Mouse (Mus musculus): ENCODE data around the gene Notch3. TPM values are rescaled to one million over a fixed set of nuclear protein-coding genes. Genes with fewer than 3 reads are reported as not detected.
"Not testable (repeated sequence)": the region's sequence is repeated elsewhere in the genome, so short reads cannot be mapped to it uniquely, and the experiment has no call there.

Gene Notch3
- polyA plus RNA-seq, 1 experiment from 2014 or later = 5.1 TPM

DNA sequence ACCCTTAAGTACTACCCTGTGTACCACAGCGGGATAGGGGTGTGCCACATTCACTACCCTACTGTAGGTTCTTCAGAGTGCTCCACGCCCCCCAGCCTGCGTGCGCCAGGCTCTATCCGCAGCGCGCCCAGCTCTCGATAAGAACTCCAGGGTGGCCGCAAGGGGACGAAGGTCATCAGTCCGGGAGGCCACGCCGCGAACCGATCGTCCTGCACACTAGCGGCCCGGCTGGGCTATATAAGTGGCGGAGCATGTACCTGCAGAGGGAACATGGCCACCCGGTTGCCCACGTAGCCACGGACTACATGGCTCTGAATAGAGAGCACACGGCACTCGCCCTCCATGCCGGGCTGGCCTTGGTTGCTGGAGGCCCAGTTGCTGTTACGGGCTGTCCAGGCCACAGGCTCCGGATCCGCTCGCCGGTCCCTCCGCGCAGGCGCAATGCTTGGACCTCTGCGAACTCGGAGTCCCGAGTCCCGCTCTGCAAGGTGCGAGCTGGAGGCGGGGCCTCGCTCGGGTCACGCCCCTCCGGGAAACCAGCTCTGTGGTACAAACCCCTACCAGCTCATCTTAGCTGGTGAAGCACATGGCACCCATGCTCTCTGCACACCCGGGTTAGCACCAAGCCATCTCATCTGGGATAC, 66.6 kb downstream of the Notch3 start:
- peak overlapping the region; percentile 82 for H3K9ac ChIP-seq (ENCODE audit: low read depth, low read length)
- peak; percentile 87 for ATAC-seq (replicated peaks; ENCODE audit: low FRiP score)

DNA sequence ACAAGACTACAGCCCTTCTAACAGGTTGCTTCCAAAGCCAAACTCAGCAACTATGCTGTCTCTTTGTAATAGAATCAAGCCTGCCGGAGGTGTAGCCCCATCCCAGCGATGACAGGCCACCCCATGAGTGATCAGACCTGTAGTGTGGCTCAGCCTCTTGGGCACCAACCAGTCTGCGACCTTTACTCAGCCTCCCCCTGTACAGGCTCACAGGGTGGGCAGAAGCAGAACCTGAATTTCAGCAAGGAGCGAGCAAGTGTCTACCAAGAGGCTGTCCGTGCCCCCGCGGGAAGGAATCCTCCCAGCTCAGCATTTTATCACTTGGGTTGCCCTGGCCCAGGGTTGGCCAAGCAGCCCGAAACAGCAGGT, 67.1 kb downstream of the Notch3 start:
- Histone ChIP-seq H3K27ac (ENCODE audit: low read depth, low read length) (0 out of 2 replicates have a peak overlapping the region, but pooled peaks have one; percentile 62), H3K9ac (ENCODE audit: low read depth, low read length) (peak overlapping the region; percentile 82), H3K4me2 (peak overlapping the region; percentile 99), H3K36me3 (ENCODE audit: control insufficient read depth, insufficient read depth, low read length) (no peaks in the 10 kb centered on the region), H3K27me3 (replicated peaks; ENCODE audit: control insufficient read depth, insufficient read depth, low read length) (0 out of 2 replicates have a peak, but pooled peaks cover 3% of the 10 kb centered on the region), H3K4me1 (replicated peaks; ENCODE audit: control insufficient read depth, insufficient read depth, low read length) (peaks cover 13% of the 10 kb centered on the region), H3K4me3 (ENCODE audit: low read depth, low read length) (peak overlapping the region; percentile 62), H3K9me3 (ENCODE audit: control insufficient read depth, low read length) (no peaks in the 10 kb centered on the region)
- DNase-seq (ENCODE audit: low spot score) (no peak), ATAC-seq (replicated peaks; ENCODE audit: low FRiP score) (peak; percentile 27; the same call in 1 of the 2 replicates)
- 29% methylated on average over 8 of the region's 8 CpGs for WGBS

More for the DNA sequence above, 66.6 kb downstream of the Notch3 start:
- Histone ChIP-seq H3K27me3 (replicated peaks; ENCODE audit: control insufficient read depth, insufficient read depth, low read length) (0 out of 2 replicates have a peak, but pooled peaks cover 3% of the 10 kb centered on the region), H3K36me3 (ENCODE audit: control insufficient read depth, insufficient read depth, low read length) (no peaks in the 10 kb centered on the region), H3K4me2 (peak overlapping the region; percentile 99), H3K4me3 (ENCODE audit: low read depth, low read length) (peak overlapping the region; percentile 62), H3K27ac (ENCODE audit: low read depth, low read length) (0 out of 2 replicates have a peak overlapping the region, but pooled peaks have one; percentile 62), H3K9me3 (ENCODE audit: control insufficient read depth, low read length) (no peaks in the 10 kb centered on the region), H3K4me1 (replicated peaks; ENCODE audit: control insufficient read depth, insufficient read depth, low read length) (peaks cover 13% of the 10 kb centered on the region)
- 3% methylated on average over 44 of the region's 44 CpGs for WGBS
- DNase-seq (ENCODE audit: low spot score) = peak; percentile 76

DNA sequence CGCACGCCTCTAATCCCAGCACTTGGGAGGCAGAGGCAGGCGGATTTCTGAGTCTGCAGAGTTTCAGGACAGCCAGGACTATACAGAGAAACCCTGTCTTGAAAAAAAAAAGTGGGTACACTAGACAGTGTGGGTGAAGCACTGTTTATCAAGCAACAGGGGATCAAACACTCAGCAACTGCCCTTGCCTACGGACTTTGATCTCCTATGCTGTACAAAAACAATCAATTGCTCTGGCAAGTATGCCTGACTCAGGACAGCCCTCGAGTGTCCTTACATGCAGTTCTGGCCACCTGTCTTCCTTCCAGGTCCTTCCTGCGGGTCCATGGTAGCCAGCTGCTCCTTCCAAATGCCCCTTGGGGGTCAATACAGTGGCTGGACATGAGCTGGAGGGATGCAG, 67.7 kb downstream of the Notch3 start:
- H3K4me1 ChIP-seq (replicated peaks; ENCODE audit: control insufficient read depth, insufficient read depth, low read length) = peaks cover 13% of the 10 kb centered on the region
- not testable (repeated sequence) for H3K4me3 ChIP-seq (ENCODE audit: low read depth, low read length); H3K9ac ChIP-seq (ENCODE audit: low read depth, low read length); DNase-seq (ENCODE audit: low spot score); H3K27ac ChIP-seq (ENCODE audit: low read depth, low read length); H3K27me3 ChIP-seq (replicated peaks; ENCODE audit: control insufficient read depth, insufficient read depth, low read length); H3K36me3 ChIP-seq (ENCODE audit: control insufficient read depth, insufficient read depth, low read length); H3K4me2 ChIP-seq; ATAC-seq (replicated peaks; ENCODE audit: low FRiP score); H3K9me3 ChIP-seq (ENCODE audit: control insufficient read depth, low read length)
- WGBS = 85% methylated on average over 6 of the region's 6 CpGs

DNA sequence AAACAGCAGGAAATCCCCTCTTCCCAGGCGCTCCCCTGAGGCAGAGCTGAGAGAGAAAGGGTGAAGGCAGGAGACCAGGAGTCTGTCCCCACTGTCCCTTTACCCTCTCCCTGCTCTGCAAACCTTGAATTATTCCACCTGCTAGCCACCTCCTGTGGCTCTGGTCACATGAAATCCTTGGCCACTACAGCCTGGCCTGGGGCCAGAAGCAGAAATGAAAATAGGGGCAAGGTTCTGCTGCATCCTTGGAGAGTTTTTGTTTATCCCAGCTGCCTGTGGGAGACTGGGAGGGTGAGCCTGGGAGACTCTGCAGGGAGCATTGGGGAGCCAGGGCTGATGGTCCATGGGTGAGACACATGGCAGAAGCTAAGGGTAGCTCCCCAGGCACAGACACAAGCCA, 69.0 kb downstream of the Notch3 start:
- H3K4me2 ChIP-seq = no peak overlapping the region
- H3K4me1 ChIP-seq (replicated peaks; ENCODE audit: control insufficient read depth, insufficient read depth, low read length) = peaks cover 13% of the 10 kb centered on the region
- no peak overlapping the region for H3K27ac ChIP-seq (ENCODE audit: low read depth, low read length)
- no peak overlapping the region for H3K4me3 ChIP-seq (ENCODE audit: low read depth, low read length)
- no peak overlapping the region for H3K9ac ChIP-seq (ENCODE audit: low read depth, low read length)
- 65% methylated on average over 1 of the region's 1 CpGs for WGBS
- no peaks in the 10 kb centered on the region for H3K9me3 ChIP-seq (ENCODE audit: control insufficient read depth, low read length)
- ATAC-seq (replicated peaks; ENCODE audit: low FRiP score) (no peak), DNase-seq (ENCODE audit: low spot score) (no peak)
- 0 out of 2 replicates have a peak, but pooled peaks cover 3% of the 10 kb centered on the region for H3K27me3 ChIP-seq (replicated peaks; ENCODE audit: control insufficient read depth, insufficient read depth, low read length)
- H3K36me3 ChIP-seq (ENCODE audit: control insufficient read depth, insufficient read depth, low read length) = no peaks in the 10 kb centered on the region

DNA sequence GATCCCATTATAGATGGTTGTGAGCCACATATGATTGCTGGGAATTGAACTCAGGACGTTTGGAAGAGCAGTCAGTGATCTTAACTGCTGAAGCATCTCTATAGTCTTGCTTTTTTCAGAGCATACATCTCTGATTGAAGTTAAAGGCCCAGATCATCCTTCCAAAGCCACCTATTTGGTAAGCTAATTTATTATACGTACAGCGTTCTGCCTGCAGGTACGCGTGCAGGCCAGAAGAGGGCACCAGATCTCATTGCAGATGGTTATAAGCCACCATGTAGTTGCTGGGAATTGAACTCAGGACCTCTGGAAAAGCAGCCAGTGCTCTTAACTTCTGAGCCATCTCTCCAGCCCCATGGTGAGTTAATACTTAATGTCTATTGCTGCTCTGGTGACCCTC, 73.8 kb downstream of the Notch3 start:
- H3K9ac ChIP-seq (ENCODE audit: low read depth, low read length) = no peak overlapping the region
- H3K9me3 ChIP-seq (ENCODE audit: control insufficient read depth, low read length) = no peaks in the 10 kb centered on the region
- ATAC-seq (replicated peaks; ENCODE audit: low FRiP score) = no peak
- no peak overlapping the region for H3K4me3 ChIP-seq (ENCODE audit: low read depth, low read length)
- no peak for DNase-seq (ENCODE audit: low spot score)
- no peak overlapping the region for H3K27ac ChIP-seq (ENCODE audit: low read depth, low read length)
- WGBS = 81% methylated on average over 5 of the region's 5 CpGs
- no peaks in the 10 kb centered on the region for H3K36me3 ChIP-seq (ENCODE audit: control insufficient read depth, insufficient read depth, low read length)
- no peaks in the 10 kb centered on the region for H3K27me3 ChIP-seq (replicated peaks; ENCODE audit: control insufficient read depth, insufficient read depth, low read length)
- no peak overlapping the region for H3K4me2 ChIP-seq
- peaks cover 6% of the 10 kb centered on the region for H3K4me1 ChIP-seq (replicated peaks; ENCODE audit: control insufficient read depth, insufficient read depth, low read length)

DNA sequence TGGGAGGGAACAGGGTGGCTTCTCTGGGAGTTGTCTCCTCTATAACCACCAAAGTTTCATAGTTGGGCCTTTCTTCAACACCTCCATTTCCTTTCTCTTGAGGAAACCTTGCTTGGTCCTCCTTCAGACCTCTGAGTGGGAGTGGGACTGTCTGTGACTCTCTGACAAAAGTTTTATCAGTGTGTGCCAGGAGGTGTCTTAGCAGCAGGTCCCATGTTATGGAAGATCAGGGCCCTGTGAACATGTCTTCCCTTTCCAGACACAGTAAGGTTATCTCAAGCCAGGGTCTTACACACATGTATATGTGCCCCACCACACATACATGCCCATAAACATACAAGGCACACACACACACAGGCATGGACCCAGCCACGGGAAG, 74.4 kb downstream of the Notch3 start:
- H3K4me2 ChIP-seq = peak overlapping the region; percentile 68
- no peaks in the 10 kb centered on the region for H3K27me3 ChIP-seq (replicated peaks; ENCODE audit: control insufficient read depth, insufficient read depth, low read length)
- H3K9ac ChIP-seq (ENCODE audit: low read depth, low read length) = peak overlapping the region; percentile 32; the same call in 1 of the 2 replicates
- WGBS = 78% methylated on average over 1 of the region's 1 CpGs
- H3K4me3 ChIP-seq (ENCODE audit: low read depth, low read length) = no peak overlapping the region
- H3K4me1 ChIP-seq (replicated peaks; ENCODE audit: control insufficient read depth, insufficient read depth, low read length) = peaks cover 6% of the 10 kb centered on the region
- DNase-seq (ENCODE audit: low spot score) = no peak
- peak overlapping the region; percentile 84 for H3K27ac ChIP-seq (ENCODE audit: low read depth, low read length)
- H3K9me3 ChIP-seq (ENCODE audit: control insufficient read depth, low read length) = no peaks in the 10 kb centered on the region
- no peaks in the 10 kb centered on the region for H3K36me3 ChIP-seq (ENCODE audit: control insufficient read depth, insufficient read depth, low read length)
- ATAC-seq (replicated peaks; ENCODE audit: low FRiP score) = peak; percentile 80

DNA sequence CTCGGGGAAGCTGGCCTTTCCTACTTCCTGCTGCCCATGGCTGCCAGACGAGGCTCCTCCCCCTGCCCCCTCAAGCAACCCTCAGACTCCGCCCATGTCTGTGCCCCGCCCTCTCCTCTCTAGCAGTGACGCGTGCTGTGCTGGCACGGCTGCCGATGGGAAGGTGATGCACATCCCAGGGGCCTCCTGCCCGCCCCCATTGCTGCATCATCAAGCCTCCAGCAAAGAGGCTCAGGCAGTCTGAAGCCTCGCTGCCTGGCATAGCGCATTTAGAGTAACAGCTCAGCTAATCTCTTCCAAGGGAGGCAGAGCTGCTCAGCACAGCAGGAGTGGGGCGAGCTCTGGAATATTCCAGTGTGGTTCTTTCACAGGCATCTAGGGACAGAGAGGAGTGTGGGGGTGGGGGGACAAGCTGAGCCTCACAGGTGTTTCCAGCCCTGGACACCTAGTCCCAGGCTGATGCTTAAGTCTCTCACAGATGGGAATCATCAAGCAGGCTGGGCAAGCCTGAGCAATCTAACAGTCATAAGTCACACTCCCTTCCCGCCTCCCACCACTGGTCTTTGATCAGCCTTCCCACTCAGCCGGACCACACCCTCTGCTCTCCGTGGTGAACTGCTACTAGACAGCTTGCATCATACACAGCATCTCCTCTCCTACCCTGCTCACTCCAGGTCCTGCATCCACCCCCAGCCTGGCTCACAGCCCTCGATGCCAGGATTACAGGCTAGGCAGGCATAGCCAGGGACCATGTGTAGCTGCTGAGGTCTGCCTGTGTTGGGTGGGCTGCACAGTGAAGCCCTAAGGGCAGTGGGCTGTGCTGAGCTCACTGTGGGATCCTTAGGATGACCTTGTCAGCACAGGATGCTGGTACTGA, 75.0 kb downstream of the Notch3 start:
- H3K9me3 ChIP-seq (ENCODE audit: control insufficient read depth, low read length); H3K36me3 ChIP-seq (ENCODE audit: control insufficient read depth, insufficient read depth, low read length); H3K4me1 ChIP-seq (replicated peaks; ENCODE audit: control insufficient read depth, insufficient read depth, low read length); H3K27me3 ChIP-seq (replicated peaks; ENCODE audit: control insufficient read depth, insufficient read depth, low read length): not testable (repeated sequence)
- Histone ChIP-seq H3K9ac (ENCODE audit: low read depth, low read length) (peak overlapping the region; percentile 68), H3K27ac (ENCODE audit: low read depth, low read length) (peak overlapping the region; percentile 84), H3K4me3 (ENCODE audit: low read depth, low read length) (peak overlapping the region; percentile 40), H3K4me2 (peak overlapping the region; percentile 68)
- DNase-seq (ENCODE audit: low spot score) (peak; percentile 90), ATAC-seq (replicated peaks; ENCODE audit: low FRiP score) (peak; percentile 93)
- 11% methylated on average over 14 of the region's 16 CpGs for WGBS

DNA sequence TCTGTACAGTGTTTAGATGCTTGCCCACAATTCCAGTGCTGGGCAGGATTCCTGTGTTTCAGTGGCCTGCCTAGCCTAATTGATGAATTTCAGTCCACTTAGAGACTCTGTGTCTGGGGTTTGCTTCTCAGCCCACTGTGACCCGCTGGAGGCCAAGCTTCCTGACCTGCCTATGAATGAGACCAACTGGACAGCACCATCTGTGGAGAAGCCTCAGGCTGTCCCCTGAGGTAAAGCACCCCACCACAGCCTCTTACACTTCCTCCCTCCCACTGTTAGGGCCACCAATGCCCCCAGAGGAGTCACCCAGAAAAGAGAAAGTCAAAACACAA, 75.7 kb downstream of the Notch3 start:
- Histone ChIP-seq H3K9ac (ENCODE audit: low read depth, low read length) (peak overlapping the region; percentile 68), H3K4me1 (replicated peaks; ENCODE audit: control insufficient read depth, insufficient read depth, low read length) (peaks cover 6% of the 10 kb centered on the region), H3K27ac (ENCODE audit: low read depth, low read length) (peak overlapping the region; percentile 84), H3K36me3 (ENCODE audit: control insufficient read depth, insufficient read depth, low read length) (no peaks in the 10 kb centered on the region), H3K4me2 (peak overlapping the region; percentile 68), H3K27me3 (replicated peaks; ENCODE audit: control insufficient read depth, insufficient read depth, low read length) (no peaks in the 10 kb centered on the region), H3K4me3 (ENCODE audit: low read depth, low read length) (peak overlapping the region; percentile 40), H3K9me3 (ENCODE audit: control insufficient read depth, low read length) (no peaks in the 10 kb centered on the region)
- DNase-seq (ENCODE audit: low spot score) = no peak
- ATAC-seq (replicated peaks; ENCODE audit: low FRiP score) = no peak; the same call in 1 of the 2 replicates
- 6% methylated on average over 1 of the region's 1 CpGs for WGBS
